Mouse (Mus musculus) limb, embryonic 14.5 days (tissue): ENCODE results near the gene Ehmt2. TPM values are rescaled to one million over a fixed set of nuclear protein-coding genes. Genes with fewer than 3 reads are reported as not detected.
"Not testable (repeated sequence)": the region's sequence is repeated elsewhere in the genome, so short reads cannot be mapped to it uniquely, and the experiment has no call there.

Experiments used
- ATAC-seq: fragments of 200-750 bp; cut with Nextera tagmentation; 2 replicates; pipeline ENCODE4 v1.8.0; 2017; ENCODE audit warnings: low read depth, moderate number of reproducible peaks, moderate TSS enrichment; ENCODE audit not compliant: low FRiP score
- DNase-seq: peaks from one replicate; pipeline ENCODE4 v3.0.0-alpha.2; 2015; ENCODE audit warnings: low spot score
- H3K27ac ChIP-seq: fragments of 300-500 bp; sonication (generic); replicated peaks from 2 replicates; pipeline ENCODE4 v1.5.1; 2014; ENCODE audit warnings: low read depth, mild to moderate bottlenecking, low read length, moderate library complexity, mixed read lengths
- H3K27me3 ChIP-seq: fragments of 300-500 bp; sonication (generic); 2 replicates; pipeline ENCODE4 v1.6.1; 2014; ENCODE audit warnings: low read length, mixed read lengths; ENCODE audit not compliant: control insufficient read depth, insufficient read depth
- H3K36me3 ChIP-seq: fragments of 300-500 bp; sonication (generic); 2 replicates; pipeline ENCODE4 v1.6.1; 2014; ENCODE audit warnings: mild to moderate bottlenecking, low read length, moderate library complexity, mixed read lengths; ENCODE audit not compliant: control insufficient read depth, insufficient read depth
- H3K4me1 ChIP-seq: fragments of 300-500 bp; sonication (generic); 2 replicates; pipeline ENCODE4 v1.6.1; 2014; ENCODE audit warnings: antibody characterized with exemption, low read length, mixed read lengths; ENCODE audit not compliant: control insufficient read depth, insufficient read depth
- H3K4me2 ChIP-seq: fragments of 300-500 bp; sonication (generic); replicated peaks from 2 replicates; pipeline ENCODE4 v1.6.1; 2014; ENCODE audit warnings: low read depth, mild to moderate bottlenecking, low read length, moderate library complexity; ENCODE audit not compliant: severe bottlenecking
- H3K4me3 ChIP-seq: fragments of 300-500 bp; sonication (generic); replicated peaks from 2 replicates; pipeline ENCODE4 v1.5.1; 2014; ENCODE audit warnings: low read length
- H3K9ac ChIP-seq: fragments of 300-500 bp; sonication (generic); 2 replicates; pipeline ENCODE4 v1.6.1; 2014; ENCODE audit warnings: mild to moderate bottlenecking, low read depth, low read length, moderate library complexity; ENCODE audit not compliant: severe bottlenecking
- H3K9me3 ChIP-seq: fragments of 300-500 bp; sonication (generic); 2 replicates; pipeline ENCODE4 v1.6.1; 2016; ENCODE audit warnings: low read length; ENCODE audit not compliant: control insufficient read depth
- POLR2A ChIP-seq: fragments of 200-500 bp; IDR thresholded peaks from 2 replicates; pipeline ENCODE4 v1.8.0; 2012; ENCODE audit warnings: inconsistent platforms, mild to moderate bottlenecking, moderate library complexity, borderline replicate concordance; ENCODE audit not compliant: insufficient read depth, insufficient read length; ENCODE audit errors: extremely low read depth
- WGBS: fragments of 180-500 bp; shearing (Covaris S2); extraction: QIAGEN DNeasy Blood & Tissue Kit; methylation state at CpG from one replicate; pipeline ENCODE4 v1.1.7; 2014; 5-methylcytosine and 5-hydroxymethylcytosine counted together
- polyA plus RNA-seq, 2 experiments: library from polyadenylated mRNA; depleted of rRNA in 1 of 2; stranded (reverse) in 1 of 2; unstranded in 1 of 2; fragments of >200 nt; fragmentation: Nextera tagmentation in 1 of 2; extraction: Ambion mirVana in 1 of 2; gene quantifications; 2 replicates each; pipeline versions ENCODE4 v1.2.1 to v1.2.3; 2012 to 2014

The Ehmt2 gene
- polyA plus RNA-seq, 2 experiments: 72.8 to 232 TPM

DNA sequence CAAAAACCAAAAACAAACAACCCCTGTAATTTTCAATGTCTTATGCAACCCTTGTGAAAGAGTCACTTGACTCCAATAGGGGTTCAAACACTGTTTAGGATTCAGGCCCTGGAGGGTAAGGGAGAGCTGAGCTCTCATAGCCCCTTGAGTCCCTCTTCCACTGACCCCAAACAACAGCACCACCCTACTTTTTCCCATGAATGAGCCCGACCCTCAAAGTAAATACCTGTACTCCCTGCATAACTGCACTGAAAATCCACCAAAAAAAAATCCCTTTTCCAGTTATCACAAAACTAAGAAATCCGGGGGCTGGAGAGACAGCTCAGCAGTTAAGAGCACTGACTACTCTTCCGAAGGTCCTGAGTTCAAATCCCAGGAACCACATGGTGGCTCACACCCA lies 57.6 kb downstream of the Ehmt2 start:
- no peak for TF ChIP-seq POLR2A
- H3K4me1 ChIP-seq: peaks cover 3% of the 10 kb centered on the region
- ATAC-seq (no peak), DNase-seq (no peak)
- WGBS: 79% methylated on average over 3 of the region's 3 CpGs
- no peaks in the 10 kb centered on the region for H3K9me3 ChIP-seq
- peaks cover 7% of the 10 kb centered on the region for H3K36me3 ChIP-seq
- H3K27ac ChIP-seq: no peak overlapping the region
- peaks cover 7% of the 10 kb centered on the region; the same call in 1 of the 2 replicates for H3K27me3 ChIP-seq
- H3K9ac ChIP-seq: no peak overlapping the region
- no peak overlapping the region for H3K4me2 ChIP-seq
- no peak overlapping the region for H3K4me3 ChIP-seq

DNA sequence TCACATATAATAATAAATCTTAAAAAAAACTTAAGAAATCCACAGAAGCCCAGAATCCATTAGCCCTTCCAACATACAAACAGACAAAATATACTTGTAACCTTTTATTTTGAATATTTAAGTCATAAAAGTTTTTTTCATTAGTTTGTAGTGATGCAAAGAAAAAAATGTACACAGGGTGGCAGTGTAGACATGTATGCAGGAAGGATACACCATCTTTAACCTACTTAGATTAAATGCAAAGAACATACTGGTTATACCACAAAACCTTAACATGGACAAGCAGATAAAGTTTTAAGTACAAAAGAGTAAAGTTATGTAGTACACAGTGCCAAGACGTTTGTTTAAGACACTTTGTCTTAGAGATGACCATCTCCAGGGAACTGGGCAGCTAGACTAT lies 58.1 kb downstream of the Ehmt2 start:
- ATAC-seq (no peak), DNase-seq (no peak)
- Histone ChIP-seq H3K4me2 (no peak overlapping the region), H3K9me3 (no peaks in the 10 kb centered on the region), H3K36me3 (peaks cover 2% of the 10 kb centered on the region; the same call in 1 of the 2 replicates), H3K27me3 (peaks cover 7% of the 10 kb centered on the region; the same call in 1 of the 2 replicates), H3K9ac (no peak overlapping the region), H3K4me3 (no peak overlapping the region), H3K27ac (no peak overlapping the region), H3K4me1 (no peaks in the 10 kb centered on the region; the same call in 1 of the 2 replicates)
- 49% methylated on average over 1 of the region's 1 CpGs for WGBS
- TF ChIP-seq POLR2A: no peak

DNA sequence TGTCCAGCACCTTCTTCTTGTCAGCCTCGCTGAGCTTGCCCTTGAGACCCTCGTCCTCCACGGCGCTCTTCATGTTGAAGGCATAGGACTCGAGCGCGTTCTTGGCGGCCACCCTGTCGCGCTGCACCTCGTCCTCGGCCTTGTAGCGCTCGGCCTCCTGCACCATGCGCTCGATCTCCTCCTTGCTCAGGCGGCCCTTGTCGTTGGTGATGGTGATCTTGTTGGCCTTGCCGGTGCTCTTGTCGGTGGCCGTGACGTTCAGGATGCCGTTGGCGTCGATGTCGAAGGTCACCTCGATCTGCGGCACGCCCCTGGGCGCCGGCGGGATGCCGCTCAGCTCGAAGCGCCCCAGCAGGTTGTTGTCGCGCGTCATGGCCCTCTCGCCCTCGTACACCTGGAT lies 59.0 kb downstream of the Ehmt2 start:
- ATAC-seq, H3K27ac ChIP-seq, H3K27me3 ChIP-seq, H3K9ac ChIP-seq, H3K36me3 ChIP-seq, H3K9me3 ChIP-seq, H3K4me1 ChIP-seq, H3K4me2 ChIP-seq, H3K4me3 ChIP-seq, DNase-seq: not testable (repeated sequence)
- WGBS: 11% methylated on average over 17 of the region's 40 CpGs

DNA sequence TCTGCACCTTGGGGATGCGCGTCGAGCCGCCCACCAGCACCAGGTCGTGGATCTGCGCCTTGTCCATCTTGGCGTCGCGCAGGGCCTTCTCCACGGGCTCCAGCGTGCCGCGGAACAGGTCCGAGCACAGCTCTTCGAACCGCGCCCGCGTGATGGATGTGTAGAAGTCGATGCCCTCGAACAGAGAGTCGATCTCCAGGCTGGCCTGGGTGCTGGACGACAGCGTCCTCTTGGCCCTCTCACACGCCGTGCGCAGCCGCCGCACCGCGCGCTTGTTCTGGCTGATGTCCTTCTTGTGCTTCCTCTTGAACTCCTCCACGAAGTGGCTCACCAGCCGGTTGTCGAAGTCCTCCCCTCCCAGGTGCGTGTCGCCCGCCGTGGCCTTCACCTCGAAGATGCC lies 59.7 kb downstream of the Ehmt2 start:
- H3K9me3 ChIP-seq, H3K27ac ChIP-seq, H3K4me3 ChIP-seq, DNase-seq, H3K4me2 ChIP-seq, H3K9ac ChIP-seq, H3K27me3 ChIP-seq, H3K4me1 ChIP-seq, ATAC-seq, H3K36me3 ChIP-seq: not testable (repeated sequence)
- 37% methylated on average over 18 of the region's 40 CpGs for WGBS

DNA sequence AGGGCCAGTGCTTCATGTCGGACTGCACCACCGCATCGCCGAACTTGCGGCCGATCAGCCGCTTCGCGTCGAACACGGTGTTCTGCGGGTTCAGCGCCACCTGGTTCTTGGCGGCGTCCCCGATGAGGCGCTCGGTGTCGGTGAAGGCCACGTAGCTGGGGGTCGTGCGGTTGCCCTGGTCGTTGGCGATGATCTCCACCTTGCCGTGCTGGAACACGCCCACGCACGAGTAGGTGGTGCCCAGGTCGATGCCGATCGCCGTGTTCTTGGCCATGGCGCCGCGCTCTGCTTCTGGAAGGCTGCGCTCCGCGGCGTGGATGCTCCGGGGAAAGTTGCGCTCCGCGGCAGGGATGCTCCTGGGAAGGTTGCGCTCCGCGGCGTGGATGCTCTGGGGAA lies 60.5 kb downstream of the Ehmt2 start:
- peak overlapping the region; percentile 67 for H3K4me2 ChIP-seq
- not testable (repeated sequence) for H3K9ac ChIP-seq, H3K4me1 ChIP-seq, H3K9me3 ChIP-seq, DNase-seq, H3K27me3 ChIP-seq, H3K36me3 ChIP-seq, H3K27ac ChIP-seq
- ATAC-seq: peak; percentile 7
- 2% methylated on average over 20 of the region's 47 CpGs for WGBS
- H3K4me3 ChIP-seq: peak overlapping the region; percentile 50

DNA sequence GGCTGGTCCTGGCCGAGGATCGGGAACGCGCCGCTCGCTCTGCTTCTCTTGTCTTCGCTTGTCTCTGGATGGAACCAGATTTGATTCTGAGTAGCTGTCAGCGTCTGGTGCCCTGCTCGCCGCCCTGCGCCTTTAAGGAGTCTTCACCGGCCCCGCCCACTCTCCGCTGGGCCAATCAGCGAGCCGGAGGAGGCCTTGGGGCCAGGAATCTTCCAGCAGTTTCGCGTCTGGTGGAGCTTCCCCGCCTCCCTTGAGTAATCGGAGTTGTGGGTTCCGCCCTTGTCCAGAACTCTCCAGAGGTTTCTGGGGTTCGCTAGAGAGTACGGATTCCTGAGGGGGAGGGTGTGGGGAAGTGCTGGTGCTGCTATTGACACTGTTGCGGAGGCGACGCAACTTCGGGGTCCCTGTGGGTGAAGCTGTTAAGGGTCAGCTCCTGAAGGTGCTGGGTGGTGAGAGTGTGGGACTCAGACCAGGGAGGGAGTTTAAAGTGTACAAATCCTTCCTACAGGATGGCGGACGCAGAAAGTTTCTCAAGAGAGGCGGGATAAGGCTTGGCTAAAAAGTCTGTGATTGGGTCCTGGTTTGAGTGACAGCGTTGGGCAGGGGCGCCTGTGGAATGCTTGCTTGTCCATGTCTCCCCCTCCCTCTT lies 61.0 kb downstream of the Ehmt2 start, which contains the start of gene Hspa1b:
TSS of gene Hspa1b (minus strand) at position 109 of the 649 bp plus-strand sequence.
- TF ChIP-seq POLR2A: peak; percentile 59; the same call in 1 of the 2 replicates
- H3K4me3 ChIP-seq: peak within 1 kb of the TSS; percentile 50
- under 1% methylated on average over 25 of the region's 32 CpGs for WGBS
- H3K27ac ChIP-seq: peak within 1 kb of the TSS; percentile 88
- not testable (repeated sequence) for H3K4me1 ChIP-seq, H3K27me3 ChIP-seq, H3K36me3 ChIP-seq, H3K9me3 ChIP-seq
- peak within 1 kb of the TSS; percentile 67 for H3K4me2 ChIP-seq
- peak within 1 kb of the TSS; percentile 61 for H3K9ac ChIP-seq
- ATAC-seq (peak; percentile 95), DNase-seq (peak; percentile 89)
